Mouse (Mus musculus): ENCODE data around the gene Zfp319. TPM values are rescaled to one million over a fixed set of nuclear protein-coding genes. Genes with fewer than 3 reads are reported as not detected.

The Zfp319 gene
- polyA plus RNA-seq, 1 experiment = 5.7 TPM

DNA sequence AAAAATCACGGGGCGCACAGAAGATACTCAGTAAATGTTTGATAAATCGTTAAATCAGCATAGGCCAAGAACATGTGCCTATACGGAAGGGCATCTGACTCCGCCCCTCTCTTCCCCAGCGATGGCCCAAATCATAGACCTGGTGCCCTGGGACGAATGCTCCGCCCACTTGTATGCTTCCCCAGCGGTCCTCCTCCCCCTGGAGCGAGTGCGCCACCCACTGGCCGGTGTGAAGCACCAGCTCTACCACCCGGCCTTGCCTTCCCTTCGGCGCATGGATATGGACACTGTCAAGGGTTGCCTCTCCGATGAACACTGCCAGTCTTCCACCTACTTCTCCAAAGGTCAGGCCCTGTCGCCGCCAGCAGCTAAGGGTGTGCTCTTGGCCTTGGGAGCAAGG is 18.9 kb downstream of the Zfp319 start:
- Histone ChIP-seq H3K27me3 (ENCODE audit: control insufficient read depth, insufficient read depth, insufficient read length) (peaks cover 22% of the 10 kb centered on the region), H3K79me3 (ENCODE audit: low read depth) (no peaks in the 10 kb centered on the region), H3K79me2 (ENCODE audit: control insufficient read depth, insufficient read depth) (no peaks in the 10 kb centered on the region), H3K4me3 (ENCODE audit: insufficient read depth, poor library complexity, severe bottlenecking) (no peak overlapping the region), H3K36me3 (ENCODE audit: control insufficient read depth, insufficient read depth) (no peaks in the 10 kb centered on the region), H3ac (ENCODE audit: control insufficient read depth, insufficient read length, low read depth) (no peak overlapping the region)
- TF ChIP-seq USF1 (IDR thresholded peaks at IDR 0.05; ENCODE audit: low read depth) (no peak), FOSL1 (IDR thresholded peaks at IDR 0.05; ENCODE audit: insufficient read depth, low read length, poor library complexity, severe bottlenecking) (no peak), MYOG (IDR thresholded peaks at IDR 0.05; ENCODE audit: control insufficient read depth, extremely low read depth, insufficient read length) (no peak), CTCF (IDR thresholded peaks at IDR 0.05; ENCODE audit: control insufficient read depth, insufficient read depth, insufficient read length) (no peak), MYOD1 (IDR thresholded peaks at IDR 0.05; ENCODE audit: control insufficient read depth, insufficient read length, low read depth) (no peak), CEBPB (IDR thresholded peaks at IDR 0.05; ENCODE audit: low read depth) (no peak), MAX (IDR thresholded peaks at IDR 0.05) (no peak)

DNA sequence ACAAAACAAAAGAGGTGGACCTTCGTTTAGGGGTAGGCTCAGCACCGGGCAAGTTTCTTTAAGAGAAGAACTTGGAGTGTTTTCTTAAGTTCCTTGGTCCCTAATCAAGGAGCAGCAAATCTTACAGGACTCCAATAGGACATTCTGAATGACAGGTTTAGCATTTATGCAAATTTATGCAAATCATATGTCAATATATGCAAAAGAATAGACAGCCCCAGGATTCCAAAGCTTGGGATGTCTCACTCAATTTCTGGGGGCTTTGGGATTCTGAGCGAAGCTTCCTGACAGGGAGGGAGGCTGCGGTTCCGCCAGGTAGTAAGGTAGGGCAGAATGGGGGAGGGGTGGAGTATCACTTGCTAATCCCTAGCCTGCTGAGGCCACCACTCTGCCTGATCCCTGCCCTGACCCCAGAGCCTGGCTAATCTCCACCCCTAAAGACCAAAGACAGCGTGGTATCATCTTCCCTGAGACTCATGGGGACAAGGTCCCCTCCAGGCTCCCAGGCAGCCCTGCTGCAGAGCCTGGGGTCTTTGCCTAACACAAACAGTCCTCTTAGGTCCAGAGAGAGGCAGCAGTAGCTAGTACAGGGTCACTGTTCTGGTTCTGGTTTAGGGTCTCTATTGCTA is 21.3 kb downstream of the Zfp319 start, which contains the start of gene Tepp:
Gene Tepp, plus strand, starts transcription at position 225 of the 629 bp plus-strand sequence.
- peaks cover 40% of the 10 kb centered on the region for H3K27me3 ChIP-seq (ENCODE audit: control insufficient read depth, insufficient read depth, insufficient read length)
- H3K79me3 ChIP-seq (ENCODE audit: low read depth) = no peaks in the 10 kb centered on the region
- H3K36me3 ChIP-seq (ENCODE audit: control insufficient read depth, insufficient read depth) = no peaks in the 10 kb centered on the region
- H3K4me3 ChIP-seq (ENCODE audit: insufficient read depth, poor library complexity, severe bottlenecking) = no peak within 1 kb of the TSS
- no peak within 1 kb of the TSS for H3ac ChIP-seq (ENCODE audit: control insufficient read depth, insufficient read length, low read depth)
- no peaks in the 10 kb centered on the region for H3K79me2 ChIP-seq (ENCODE audit: control insufficient read depth, insufficient read depth)
- TF ChIP-seq MAX (IDR thresholded peaks at IDR 0.05) (no peak), FOSL1 (IDR thresholded peaks at IDR 0.05; ENCODE audit: insufficient read depth, low read length, poor library complexity, severe bottlenecking) (no peak), USF1 (IDR thresholded peaks at IDR 0.05; ENCODE audit: low read depth) (no peak), MYOD1 (IDR thresholded peaks at IDR 0.05; ENCODE audit: control insufficient read depth, insufficient read length, low read depth) (no peak), CEBPB (IDR thresholded peaks at IDR 0.05; ENCODE audit: low read depth) (no peak), MYOG (IDR thresholded peaks at IDR 0.05; ENCODE audit: control insufficient read depth, extremely low read depth, insufficient read length) (no peak), CTCF (IDR thresholded peaks at IDR 0.05; ENCODE audit: control insufficient read depth, insufficient read depth, insufficient read length) (no peak)

DNA sequence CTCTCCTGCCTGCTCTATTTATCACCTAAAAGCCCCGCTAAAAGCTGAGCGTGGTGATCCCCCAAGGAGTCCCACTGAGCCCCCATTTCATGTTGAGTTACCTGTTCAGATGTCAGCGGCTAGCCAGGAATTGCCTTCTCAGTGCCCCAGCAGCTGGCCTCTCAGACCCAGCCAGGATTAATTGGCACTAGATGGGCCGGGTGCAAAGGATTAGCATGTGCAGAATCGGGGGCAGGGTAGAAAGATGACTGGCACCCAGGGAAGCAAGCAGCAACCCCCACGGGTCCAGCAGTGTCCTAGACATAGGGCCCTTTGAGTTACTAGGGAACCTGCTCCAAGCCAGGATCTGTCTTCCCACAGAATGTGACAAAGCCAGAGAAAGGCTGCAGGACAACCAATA is 25.3 kb downstream of the Zfp319 start, which contains the start of gene Cngb1:
Gene Cngb1, minus strand, starts transcription at position 155 of the 400 bp plus-strand sequence.
- H3K27me3 ChIP-seq (ENCODE audit: control insufficient read depth, insufficient read depth, insufficient read length) = peaks cover 32% of the 10 kb centered on the region
- no peak within 1 kb of the TSS for H3K4me3 ChIP-seq (ENCODE audit: insufficient read depth, poor library complexity, severe bottlenecking)
- H3K79me3 ChIP-seq (ENCODE audit: low read depth) = no peaks in the 10 kb centered on the region
- TF ChIP-seq CTCF (IDR thresholded peaks at IDR 0.05; ENCODE audit: control insufficient read depth, insufficient read depth, insufficient read length) (no peak), USF1 (IDR thresholded peaks at IDR 0.05; ENCODE audit: low read depth) (no peak), CEBPB (IDR thresholded peaks at IDR 0.05; ENCODE audit: low read depth) (no peak), MYOD1 (IDR thresholded peaks at IDR 0.05; ENCODE audit: control insufficient read depth, insufficient read length, low read depth) (no peak), MYOG (IDR thresholded peaks at IDR 0.05; ENCODE audit: control insufficient read depth, extremely low read depth, insufficient read length) (no peak), FOSL1 (IDR thresholded peaks at IDR 0.05; ENCODE audit: insufficient read depth, low read length, poor library complexity, severe bottlenecking) (no peak), MAX (IDR thresholded peaks at IDR 0.05) (no peak)
- no peaks in the 10 kb centered on the region for H3K36me3 ChIP-seq (ENCODE audit: control insufficient read depth, insufficient read depth)
- no peaks in the 10 kb centered on the region for H3K79me2 ChIP-seq (ENCODE audit: control insufficient read depth, insufficient read depth)
- no peak within 1 kb of the TSS for H3ac ChIP-seq (ENCODE audit: control insufficient read depth, insufficient read length, low read depth)

DNA sequence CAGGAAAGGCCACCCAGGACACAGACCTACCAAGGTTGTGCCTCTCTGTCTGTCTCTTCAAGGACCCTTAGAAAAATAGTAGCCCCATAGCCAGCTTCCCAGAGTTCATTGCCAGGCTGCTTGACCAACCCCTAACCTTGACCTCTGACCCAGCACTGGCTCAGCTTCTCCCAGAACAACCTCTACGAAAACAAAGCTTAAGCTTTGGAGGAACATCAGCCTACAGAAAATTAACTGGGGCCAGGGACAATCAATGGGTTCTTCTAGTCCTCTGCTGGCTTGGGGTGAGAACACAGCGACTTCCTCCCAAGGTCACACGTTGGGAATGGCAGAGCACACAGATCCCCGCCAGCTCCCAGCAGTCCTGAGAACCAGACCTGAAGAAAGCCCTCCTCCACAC is 26.2 kb downstream of the Zfp319 start:
- no peaks in the 10 kb centered on the region for H3K79me3 ChIP-seq (ENCODE audit: low read depth)
- peaks cover 29% of the 10 kb centered on the region for H3K27me3 ChIP-seq (ENCODE audit: control insufficient read depth, insufficient read depth, insufficient read length)
- no peak overlapping the region for H3ac ChIP-seq (ENCODE audit: control insufficient read depth, insufficient read length, low read depth)
- H3K4me3 ChIP-seq (ENCODE audit: insufficient read depth, poor library complexity, severe bottlenecking) = no peak overlapping the region
- H3K36me3 ChIP-seq (ENCODE audit: control insufficient read depth, insufficient read depth) = no peaks in the 10 kb centered on the region
- no peaks in the 10 kb centered on the region for H3K79me2 ChIP-seq (ENCODE audit: control insufficient read depth, insufficient read depth)
- TF ChIP-seq CTCF (IDR thresholded peaks at IDR 0.05; ENCODE audit: control insufficient read depth, insufficient read depth, insufficient read length) (no peak), CEBPB (IDR thresholded peaks at IDR 0.05; ENCODE audit: low read depth) (no peak), MYOD1 (IDR thresholded peaks at IDR 0.05; ENCODE audit: control insufficient read depth, insufficient read length, low read depth) (no peak), MYOG (IDR thresholded peaks at IDR 0.05; ENCODE audit: control insufficient read depth, extremely low read depth, insufficient read length) (no peak), MAX (IDR thresholded peaks at IDR 0.05) (no peak), FOSL1 (IDR thresholded peaks at IDR 0.05; ENCODE audit: insufficient read depth, low read length, poor library complexity, severe bottlenecking) (no peak), USF1 (IDR thresholded peaks at IDR 0.05; ENCODE audit: low read depth) (no peak)

DNA sequence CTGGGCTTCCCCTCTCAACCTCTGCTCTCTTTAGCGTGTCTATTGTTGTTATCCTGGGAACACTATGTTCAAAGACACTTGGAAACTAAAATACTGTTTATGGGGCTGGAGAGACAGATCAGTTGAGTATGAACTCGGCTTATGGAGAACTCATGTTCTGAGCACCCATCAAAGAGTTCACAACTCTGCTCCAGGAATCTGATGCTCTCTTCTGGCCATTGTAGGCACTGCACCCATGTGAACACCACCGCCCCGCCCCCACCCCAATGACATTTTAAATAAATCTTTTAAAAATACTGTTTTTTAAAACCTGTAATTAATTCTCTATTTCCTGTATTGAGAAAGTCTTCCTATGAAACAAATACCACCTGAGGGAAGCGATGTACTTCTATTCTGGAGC is 29.3 kb downstream of the Zfp319 start:
- H3K79me3 ChIP-seq (ENCODE audit: low read depth) = no peaks in the 10 kb centered on the region
- TF ChIP-seq CTCF (IDR thresholded peaks at IDR 0.05; ENCODE audit: control insufficient read depth, insufficient read depth, insufficient read length) (no peak), FOSL1 (IDR thresholded peaks at IDR 0.05; ENCODE audit: insufficient read depth, low read length, poor library complexity, severe bottlenecking) (no peak), USF1 (IDR thresholded peaks at IDR 0.05; ENCODE audit: low read depth) (no peak), CEBPB (IDR thresholded peaks at IDR 0.05; ENCODE audit: low read depth) (no peak), MAX (IDR thresholded peaks at IDR 0.05) (no peak), MYOD1 (IDR thresholded peaks at IDR 0.05; ENCODE audit: control insufficient read depth, insufficient read length, low read depth) (no peak), MYOG (IDR thresholded peaks at IDR 0.05; ENCODE audit: control insufficient read depth, extremely low read depth, insufficient read length) (no peak)
- H3K27me3 ChIP-seq (ENCODE audit: control insufficient read depth, insufficient read depth, insufficient read length) = peaks cover 21% of the 10 kb centered on the region
- no peaks in the 10 kb centered on the region for H3K36me3 ChIP-seq (ENCODE audit: control insufficient read depth, insufficient read depth)
- H3K4me3 ChIP-seq (ENCODE audit: insufficient read depth, poor library complexity, severe bottlenecking) = no peak overlapping the region
- no peaks in the 10 kb centered on the region for H3K79me2 ChIP-seq (ENCODE audit: control insufficient read depth, insufficient read depth)
- H3ac ChIP-seq (ENCODE audit: control insufficient read depth, insufficient read length, low read depth) = no peak overlapping the region

Data from C2C12 (cell line).